In genomic region chr14:110238800-110239199, GRCm38 (mm10) we compare ENCODE assay signal across 20 mouse cellular contexts.
DNase-seq lines count a peak whose midpoint lies in the region; ATAC-seq and TF ChIP-seq lines count a peak whose summit lies in the region.
"Had no signal": no experiment of that assay in that cellular context is flagged by ENCODE, and none has a peak within 500 bp of the region (broad histone marks: within the 10 kb centered on the region; RNA-seq: fewer than 3 reads in every experiment).

No protein-coding gene starts in this region.

- no peak for TF ChIP-seq CTCF in hindbrain, postnatal 0 days (IDR thresholded peaks at IDR 0.05; ENCODE audit: low read depth)

- no peak overlapping the region for H3K27ac ChIP-seq in hindbrain, embryonic 11.5 days (ENCODE audit: low read depth, low read length)
- no peak overlapping the region for H3K27ac ChIP-seq in hindbrain, postnatal 0 days
- no peak overlapping the region for H3K27ac ChIP-seq in neural tube, embryonic 12.5 days
- H3K27ac ChIP-seq: embryonic facial prominence, embryonic 15.5 days; forebrain, embryonic 15.5 days; heart, embryonic 10.5 days; hindbrain, embryonic 15.5 days had no signal

- ATAC-seq in hindbrain, embryonic 11.5 days (ENCODE audit: low FRiP score), result peak; percentile 64
- no peak for ATAC-seq in hindbrain, postnatal 0 days
- ATAC-seq in neural tube, embryonic 12.5 days (ENCODE audit: low FRiP score, low read depth), result 0 out of 2 replicates have a peak, but pooled peaks have one; percentile 63
- ATAC-seq: forebrain, embryonic 15.5 days; inflammation-experienced regulatory T-cells, adult 6 months had no signal

- no peaks in the 10 kb centered on the region for H3K27me3 ChIP-seq in hindbrain, embryonic 11.5 days (ENCODE audit: control insufficient read depth, insufficient read depth, low read length)
- no peaks in the 10 kb centered on the region for H3K27me3 ChIP-seq in hindbrain, postnatal 0 days (ENCODE audit: insufficient read depth, low read length)
- H3K27me3 ChIP-seq in neural tube, embryonic 12.5 days (replicated peaks), result no peaks in the 10 kb centered on the region
- H3K27me3 ChIP-seq: CH12.LX; embryonic facial prominence, embryonic 15.5 days; forebrain, embryonic 15.5 days; hindbrain, embryonic 15.5 days had no signal

- 36% methylated on average over 2 of the region's 2 CpGs for WGBS in hindbrain, embryonic 11.5 days
- WGBS in hindbrain, postnatal 0 days, result 43% methylated on average over 2 of the region's 2 CpGs
- WGBS in neural tube, embryonic 12.5 days, result 42% methylated on average over 2 of the region's 2 CpGs

- H3K9ac ChIP-seq in hindbrain, embryonic 11.5 days (ENCODE audit: low read depth, low read length), result no peak overlapping the region
- no peak overlapping the region for H3K9ac ChIP-seq in hindbrain, postnatal 0 days (replicated peaks; ENCODE audit: low read length)
- no peak overlapping the region for H3K9ac ChIP-seq in neural tube, embryonic 12.5 days
- H3K9ac ChIP-seq: embryonic facial prominence, embryonic 15.5 days; forebrain, embryonic 15.5 days; hindbrain, embryonic 15.5 days had no signal

- H3K4me2 ChIP-seq in hindbrain, embryonic 11.5 days (replicated peaks; ENCODE audit: low read depth, low read length), result no peak overlapping the region
- no peak overlapping the region for H3K4me2 ChIP-seq in hindbrain, postnatal 0 days (ENCODE audit: low read depth, low read length)
- no peak overlapping the region for H3K4me2 ChIP-seq in neural tube, embryonic 12.5 days (replicated peaks)
- H3K4me2 ChIP-seq: embryonic facial prominence, embryonic 15.5 days; forebrain, embryonic 15.5 days; hindbrain, embryonic 15.5 days had no signal

- H3K36me3 ChIP-seq in hindbrain, embryonic 11.5 days (ENCODE audit: control insufficient read depth, insufficient read depth, low read length), result no peaks in the 10 kb centered on the region
- H3K36me3 ChIP-seq in hindbrain, postnatal 0 days (ENCODE audit: insufficient read depth, low read length), result no peaks in the 10 kb centered on the region
- no peaks in the 10 kb centered on the region for H3K36me3 ChIP-seq in neural tube, embryonic 12.5 days
- H3K36me3 ChIP-seq: embryonic facial prominence, embryonic 15.5 days; forebrain, embryonic 15.5 days; heart, embryonic 10.5 days; hindbrain, embryonic 15.5 days had no signal

- H3K4me3 ChIP-seq in hindbrain, embryonic 11.5 days (ENCODE audit: low read depth, low read length), result no peak overlapping the region
- no peak overlapping the region for H3K4me3 ChIP-seq in hindbrain, postnatal 0 days (ENCODE audit: low read length)
- no peak overlapping the region for H3K4me3 ChIP-seq in neural tube, embryonic 12.5 days
- H3K4me3 ChIP-seq: embryonic facial prominence, embryonic 15.5 days; erythroblast, embryonic 14.5 days; forebrain, embryonic 15.5 days; heart, embryonic 10.5 days; hindbrain, embryonic 15.5 days had no signal

- H3K4me1 ChIP-seq in hindbrain, embryonic 11.5 days (replicated peaks; ENCODE audit: control insufficient read depth, insufficient read depth, low read length), result no peaks in the 10 kb centered on the region
- no peaks in the 10 kb centered on the region for H3K4me1 ChIP-seq in hindbrain, postnatal 0 days (ENCODE audit: insufficient read depth, low read length)
- no peaks in the 10 kb centered on the region for H3K4me1 ChIP-seq in neural tube, embryonic 12.5 days
- H3K4me1 ChIP-seq: embryonic facial prominence, embryonic 15.5 days; forebrain, embryonic 15.5 days; heart, embryonic 10.5 days; hindbrain, embryonic 15.5 days had no signal

- no peaks in the 10 kb centered on the region for H3K9me3 ChIP-seq in hindbrain, embryonic 11.5 days (ENCODE audit: control insufficient read depth, low read length)
- no peaks in the 10 kb centered on the region for H3K9me3 ChIP-seq in hindbrain, postnatal 0 days (ENCODE audit: low read length)
- no peaks in the 10 kb centered on the region for H3K9me3 ChIP-seq in neural tube, embryonic 12.5 days
- H3K9me3 ChIP-seq: embryonic facial prominence, embryonic 15.5 days; forebrain, embryonic 15.5 days; heart, embryonic 10.5 days; hindbrain, embryonic 15.5 days had no signal

- DNase-seq in hindbrain, embryonic 11.5 days (ENCODE audit: low spot score), result peak; percentile 4
- DNase-seq in hindbrain, postnatal 0 days (ENCODE audit: low spot score), result no peak
- no peak for DNase-seq in neural tube, embryonic 10.5 days (ENCODE audit: extremely low spot score, low spot score)
- DNase-seq in retina, embryonic 14.5 days (ENCODE audit: low spot score), result peak; percentile 16
- no peak for DNase-seq in gastrocnemius, postnatal 10 days
- DNase-seq: adrenal gland, postnatal 10 days; cerebellum, adult 11 months; cerebellum, adult 8-10 months; cerebellum, postnatal 14 days; heart, adult 18-20 months; heart, postnatal 10 days; heart, postnatal 4 days had no signal

Comparison
In these comparisons a context has a peak if more than half of its experiments do, and no peak if none do; other contexts are left out.
1. DNase-seq: peak in hindbrain, embryonic 11.5 days (single experiment) and retina, embryonic 14.5 days (single experiment); none in hindbrain, postnatal 0 days (single experiment), neural tube, embryonic 10.5 days (single experiment) and gastrocnemius, postnatal 10 days (single experiment).